Mouse (Mus musculus) cerebellum, adult 2 months (tissue): ENCODE data around the gene Zfp235.

Source experiments
- CTCF ChIP-seq: fragments of 200-500 bp; IDR thresholded peaks from 2 replicates; pipeline ENCODE4 v1.5.1; 2011; ENCODE audit warnings: low read depth, mild to moderate bottlenecking, control low read depth, low read length, moderate library complexity, borderline replicate concordance; ENCODE audit not compliant: insufficient read depth
- POLR2A ChIP-seq: fragments of 200-500 bp; IDR thresholded peaks from 2 replicates; pipeline ENCODE4 v1.6.1; 2011; ENCODE audit warnings: low read length, control low read depth, borderline replicate concordance; ENCODE audit not compliant: insufficient read depth

DNA sequence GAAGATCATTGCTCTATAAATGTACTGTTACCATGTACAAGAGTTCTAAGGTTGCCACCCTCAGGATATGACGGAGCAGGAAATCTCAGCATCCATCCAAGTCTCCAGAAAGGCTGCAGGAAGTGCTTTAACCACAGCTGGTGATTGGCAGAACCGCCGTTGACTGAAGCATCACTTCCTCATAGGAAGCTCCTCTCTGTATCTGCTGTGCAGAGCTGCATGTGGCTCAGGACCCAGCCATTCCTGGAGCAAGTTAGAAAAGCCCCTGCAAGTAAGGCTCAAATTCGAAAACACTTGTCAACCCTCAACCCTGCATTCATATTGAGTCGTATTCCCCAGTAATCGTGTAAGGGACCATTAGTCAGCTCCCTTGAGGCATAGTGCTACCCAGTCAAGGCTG is 8.6 kb downstream of the Zfp235 start:
- TF ChIP-seq CTCF: no peak
- no peak for TF ChIP-seq POLR2A
